ENCODE assay signal across 24 mouse cellular contexts in genomic region chrX:152067789-152068188, GRCm38 (mm10). TPM values are rescaled to one million over a fixed set of nuclear protein-coding genes. Genes with fewer than 3 reads are reported as not detected.
DNase-seq lines count a peak whose midpoint lies in the region; ATAC-seq lines count a peak whose summit lies in the region.
"Had no signal": no experiment of that assay in that cellular context is flagged by ENCODE, and none has a peak within 500 bp of the region (broad histone marks: within the 10 kb centered on the region; RNA-seq: fewer than 3 reads in every experiment).

No protein-coding gene starts in this region.

- H3K9ac ChIP-seq in neural tube, embryonic 15.5 days (replicated peaks): no peak overlapping the region
- H3K9ac ChIP-seq: neural tube, embryonic 13.5 days had no signal

- H3K4me1 ChIP-seq in neural tube, embryonic 15.5 days: no peaks in the 10 kb centered on the region
- H3K4me1 ChIP-seq: forebrain, embryonic 10.5 days; heart, embryonic 10.5 days; hindbrain, embryonic 10.5 days; neural tube, embryonic 13.5 days had no signal

- no peak overlapping the region for H3K4me2 ChIP-seq in neural tube, embryonic 15.5 days
- H3K4me2 ChIP-seq: liver, embryonic 11.5 days; midbrain, embryonic 11.5 days; neural tube, embryonic 13.5 days had no signal

- no peak overlapping the region for H3K27ac ChIP-seq in neural tube, embryonic 15.5 days (replicated peaks)
- H3K27ac ChIP-seq: forebrain, embryonic 10.5 days; heart, embryonic 10.5 days; hindbrain, embryonic 10.5 days; kidney, postnatal 0 days; layer of hippocampus, adult 2 months; neural tube, embryonic 13.5 days had no signal

- H3K4me3 ChIP-seq in neural tube, embryonic 15.5 days (replicated peaks): no peak overlapping the region
- H3K4me3 ChIP-seq: forebrain, embryonic 10.5 days; heart, embryonic 10.5 days; hindbrain, embryonic 10.5 days; layer of hippocampus, adult 2 months; neural tube, embryonic 13.5 days had no signal

- DNase-seq in layer of hippocampus, adult 9-11 months: peak; percentile 7
- DNase-seq in layer of hippocampus, adult 11-12 months (ENCODE audit: low spot score): no peak
- DNase-seq in 416B (ENCODE audit: low read depth): peak; percentile 10
- peak; percentile 70 for DNase-seq in brain, adult 2 months (ENCODE audit: low read depth, low spot score)
- peak; percentile 3 for DNase-seq in right cerebral cortex, postnatal 36 days (ENCODE audit: low spot score in 2 of 2)
- DNase-seq in c-Kit-positive CD71-positive TER-119-positive erythroid progenitor cells, embryonic 14.5 days (ENCODE audit: low spot score): no peak
- DNase-seq: adrenal gland, postnatal 10 days; cerebellum, adult 11-12 months; cerebellum, postnatal 25 days; kidney, adult 11 months; lung, adult 18-20 months; lung, postnatal 14 days; thymus, postnatal 25 days had no signal

- no peaks in the 10 kb centered on the region for H3K9me3 ChIP-seq in neural tube, embryonic 15.5 days (replicated peaks)
- H3K9me3 ChIP-seq: forebrain, embryonic 10.5 days; heart, embryonic 10.5 days; hindbrain, embryonic 10.5 days; neural tube, embryonic 13.5 days had no signal

- H3K36me3 ChIP-seq in neural tube, embryonic 15.5 days: 0 out of 2 replicates have a peak, but pooled peaks cover 3% of the 10 kb centered on the region

- WGBS in neural tube, embryonic 15.5 days: 64% methylated on average over 1 of the region's 1 CpGs

- ATAC-seq in neural tube, embryonic 15.5 days (ENCODE audit: low FRiP score): no peak
- ATAC-seq: activated CD4-positive, CD25-positive, alpha-beta regulatory T cell, adult 4 months; Patski had no signal

- peaks cover 39% of the 10 kb centered on the region for H3K27me3 ChIP-seq in neural tube, embryonic 15.5 days (replicated peaks)

RNA-seq across cellular contexts. Expression of gene Smc1a, which starts 51.6 kb away (rescaled TPM):
- 69.5 and 81.5 TPM in 2 replicates for polyA plus RNA-seq in neural tube, embryonic 15.5 days (2015; fragmentation: Nextera tagmentation; extraction: Ambion mirVana)

RNA-seq across cellular contexts. Expression of gene Ribc1, which starts 51.7 kb away (rescaled TPM):
- polyA plus RNA-seq in neural tube, embryonic 15.5 days (2015; fragmentation: Nextera tagmentation; extraction: Ambion mirVana): 1.4 and 1.8 TPM in 2 replicates

Comparison
In these comparisons a context has a peak if more than half of its experiments do, and no peak if none do; other contexts are left out.
1. DNase-seq: peak in layer of hippocampus, adult 9-11 months (single experiment), 416B (single experiment), brain, adult 2 months (single experiment) and right cerebral cortex, postnatal 36 days (2 of 2); none in layer of hippocampus, adult 11-12 months (single experiment) and c-Kit-positive CD71-positive TER-119-positive erythroid progenitor cells, embryonic 14.5 days (single experiment).